Mouse (Mus musculus) hindbrain, embryonic 10.5 days (tissue): ENCODE measurements around the gene Zfp575. TPM values are rescaled to one million over a fixed set of nuclear protein-coding genes. Genes with fewer than 3 reads are reported as not detected.

Source experiments
- DNase-seq: peaks from one replicate; pipeline ENCODE4 v3.0.0-alpha.2; 2017; ENCODE audit warnings: low spot score
- H3K27ac ChIP-seq: fragments of 300-500 bp; sonication (generic); 2 replicates; pipeline ENCODE4 v1.5.1; 2016; ENCODE audit warnings: mild to moderate bottlenecking, moderate library complexity
- H3K27me3 ChIP-seq: fragments of 300-500 bp; sonication (generic); 2 replicates; pipeline ENCODE4 v1.6.1; 2016; ENCODE audit warnings: mild to moderate bottlenecking; ENCODE audit not compliant: poor library complexity, insufficient read depth, severe bottlenecking
- H3K36me3 ChIP-seq: fragments of 300-500 bp; sonication (generic); 2 replicates; pipeline ENCODE4 v1.6.1; 2016; ENCODE audit warnings: mild to moderate bottlenecking, moderate library complexity
- H3K4me1 ChIP-seq: fragments of 300-500 bp; sonication (generic); replicated peaks from 2 replicates; pipeline ENCODE4 v1.6.1; 2016; ENCODE audit warnings: mild to moderate bottlenecking
- H3K4me3 ChIP-seq: fragments of 300-500 bp; sonication (generic); 2 replicates; pipeline ENCODE4 v1.5.1; 2016; ENCODE audit warnings: mild to moderate bottlenecking, moderate library complexity
- H3K9me3 ChIP-seq: fragments of 300-500 bp; sonication (generic); 2 replicates; pipeline ENCODE4 v1.6.1; 2016; ENCODE audit warnings: mild to moderate bottlenecking, moderate library complexity
- WGBS: fragments of 180-500 bp; shearing (Covaris S2); methylation state at CpG from one replicate; pipeline ENCODE4 v1.1.7; 2016; 5-methylcytosine and 5-hydroxymethylcytosine counted together
- polyA plus RNA-seq: library from polyadenylated mRNA; unstranded; fragments of >200 nt; fragmentation: Nextera tagmentation; extraction: Ambion mirVana; gene quantifications from 2 replicates; pipeline ENCODE4 v1.2.1, GENCODE M21; 2016

The Zfp575 gene
- polyA plus RNA-seq, 1 experiment from 2014 or later = 3.2 TPM

DNA sequence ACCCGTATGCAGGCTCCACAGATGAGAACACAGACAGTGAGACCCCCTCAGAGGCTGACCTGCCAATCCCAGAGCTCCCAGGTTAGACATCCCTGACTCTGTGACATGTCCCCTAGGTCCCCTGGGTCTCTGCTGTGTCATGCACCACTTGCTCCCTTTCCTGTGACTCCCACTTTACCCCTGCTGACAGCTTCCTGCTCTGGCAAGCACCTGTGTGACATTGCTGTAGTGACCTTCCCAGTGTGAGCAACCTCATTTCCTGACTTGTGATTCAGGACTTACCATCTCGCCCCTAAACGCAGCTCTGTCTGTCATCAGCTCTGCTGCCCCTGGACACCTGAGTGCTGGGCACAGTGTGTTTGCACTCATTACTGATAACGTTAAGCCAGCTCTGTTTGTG is 16.4 kb downstream of the Zfp575 start:
- no peaks in the 10 kb centered on the region for H3K27me3 ChIP-seq
- H3K36me3 ChIP-seq = peaks cover 87% of the 10 kb centered on the region
- H3K9me3 ChIP-seq = no peaks in the 10 kb centered on the region
- no peak overlapping the region for H3K4me3 ChIP-seq
- H3K27ac ChIP-seq = no peak overlapping the region
- WGBS = 86% methylated on average over 4 of the region's 4 CpGs
- H3K4me1 ChIP-seq = peaks cover 13% of the 10 kb centered on the region; the same call in 1 of the 2 replicates
- no peak for DNase-seq

DNA sequence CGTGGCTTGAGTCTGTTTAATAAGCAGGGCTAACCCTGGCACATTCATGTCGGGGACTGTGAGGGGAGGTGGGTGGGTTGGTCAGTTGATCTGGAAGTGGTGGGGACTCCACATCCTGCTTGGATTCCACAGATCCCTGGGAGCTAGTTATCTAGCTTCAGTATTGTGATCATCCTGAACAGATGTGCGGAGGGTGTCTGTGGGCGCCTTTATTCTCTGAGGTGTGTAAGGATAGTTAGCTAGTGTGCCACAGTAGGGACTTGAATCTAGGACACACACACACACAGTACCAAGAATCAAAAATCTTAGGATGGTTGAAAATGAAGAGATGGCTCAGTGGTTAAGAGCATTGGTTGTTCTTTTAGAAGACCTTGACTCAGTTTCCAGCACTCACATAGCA is 18.9 kb downstream of the Zfp575 start:
- peaks cover 99% of the 10 kb centered on the region for H3K36me3 ChIP-seq
- H3K27me3 ChIP-seq = no peaks in the 10 kb centered on the region
- no peak for DNase-seq
- H3K4me3 ChIP-seq = no peak overlapping the region
- H3K4me1 ChIP-seq = 0 out of 2 replicates have a peak, but pooled peaks cover 4% of the 10 kb centered on the region
- no peaks in the 10 kb centered on the region for H3K9me3 ChIP-seq
- 91% methylated on average over 4 of the region's 4 CpGs for WGBS
- no peak overlapping the region for H3K27ac ChIP-seq

DNA sequence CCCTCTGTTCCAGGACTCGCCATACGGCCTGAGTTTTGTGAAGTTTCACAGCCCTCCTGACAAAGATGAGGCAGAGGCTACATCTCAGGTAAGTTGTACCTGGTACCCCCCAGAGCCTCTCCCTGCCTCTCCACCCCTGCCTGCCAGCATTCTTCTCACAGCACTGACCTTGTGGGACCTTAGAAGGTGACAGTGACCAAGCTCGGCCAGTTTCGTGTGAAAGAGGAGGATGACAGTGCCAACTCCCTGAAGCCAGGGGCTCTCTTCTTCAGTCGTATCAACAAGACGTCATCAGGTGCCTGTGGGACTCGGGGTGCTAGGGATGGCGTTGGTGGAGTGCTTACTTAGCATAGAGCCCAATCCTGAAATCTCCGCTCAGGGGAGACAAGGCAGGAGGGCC is 21.2 kb downstream of the Zfp575 start:
- no peak for DNase-seq
- no peak overlapping the region for H3K27ac ChIP-seq
- H3K4me3 ChIP-seq = no peak overlapping the region
- H3K9me3 ChIP-seq = no peaks in the 10 kb centered on the region
- WGBS = 95% methylated on average over 9 of the region's 9 CpGs
- H3K4me1 ChIP-seq = no peaks in the 10 kb centered on the region
- no peaks in the 10 kb centered on the region for H3K27me3 ChIP-seq
- H3K36me3 ChIP-seq = peaks cover 99% of the 10 kb centered on the region

DNA sequence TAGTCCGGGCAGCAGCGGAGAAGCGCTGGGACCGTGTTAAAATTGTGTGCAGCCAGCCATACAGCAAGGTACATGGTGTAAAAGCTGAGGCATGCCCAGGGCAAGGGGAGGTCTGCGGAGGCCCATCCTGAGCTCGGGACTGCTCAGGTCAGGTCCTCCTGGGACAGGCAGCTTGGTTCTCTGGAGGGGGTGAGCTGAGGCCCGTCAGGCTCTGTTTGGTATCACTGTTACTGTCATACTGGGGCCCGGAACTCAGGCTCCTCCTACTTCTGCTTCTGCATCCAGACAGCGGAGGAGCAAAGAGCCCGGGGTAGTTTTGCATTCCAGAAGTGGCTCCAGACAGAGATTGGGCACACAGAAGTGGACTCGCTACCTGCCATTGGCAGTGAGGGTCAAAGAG is 21.8 kb downstream of the Zfp575 start:
- WGBS = 94% methylated on average over 11 of the region's 11 CpGs
- DNase-seq = no peak
- H3K36me3 ChIP-seq = peaks cover 99% of the 10 kb centered on the region
- H3K27ac ChIP-seq = no peak overlapping the region
- H3K9me3 ChIP-seq = no peaks in the 10 kb centered on the region
- H3K4me1 ChIP-seq = no peaks in the 10 kb centered on the region
- H3K27me3 ChIP-seq = no peaks in the 10 kb centered on the region
- no peak overlapping the region for H3K4me3 ChIP-seq

GRCm38 (mm10) chr7:24564607-24565265 is 22.7 kb downstream of the Zfp575 start:
- 66% methylated on average over 6 of the region's 6 CpGs for WGBS
- H3K4me3 ChIP-seq = no peak overlapping the region
- no peaks in the 10 kb centered on the region for H3K27me3 ChIP-seq

DNA sequence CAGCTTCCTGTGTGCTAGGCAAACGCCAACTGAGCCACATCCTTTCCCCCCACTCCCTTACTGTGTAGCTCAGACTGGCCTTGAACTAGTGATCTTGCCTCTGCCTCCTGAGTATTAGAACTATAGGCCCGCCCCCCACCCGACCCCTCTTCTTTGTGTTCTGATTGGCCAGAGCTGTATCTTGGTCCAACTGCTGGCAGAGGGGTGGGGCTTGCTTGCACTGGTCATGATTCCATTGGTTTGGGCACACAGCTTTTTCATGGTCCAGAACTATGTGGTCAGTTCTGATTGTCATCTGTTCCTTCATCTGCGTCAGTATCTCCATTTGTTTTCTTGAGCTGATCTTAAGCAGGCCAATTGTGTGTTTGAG is 23.6 kb downstream of the Zfp575 start:
- H3K4me3 ChIP-seq = no peak overlapping the region
- DNase-seq = no peak
- no peaks in the 10 kb centered on the region for H3K4me1 ChIP-seq
- H3K27me3 ChIP-seq = no peaks in the 10 kb centered on the region
- WGBS = 85% methylated on average over 4 of the region's 4 CpGs
- no peak overlapping the region for H3K27ac ChIP-seq
- H3K36me3 ChIP-seq = peaks cover 99% of the 10 kb centered on the region
- H3K9me3 ChIP-seq = no peaks in the 10 kb centered on the region

More at GRCm38 (mm10) chr7:24564607-24565265, 22.7 kb downstream of the Zfp575 start:
- Histone ChIP-seq H3K9me3 (no peaks in the 10 kb centered on the region), H3K4me1 (no peaks in the 10 kb centered on the region), H3K36me3 (peaks cover 99% of the 10 kb centered on the region), H3K27ac (no peak overlapping the region)
- DNase-seq = peak; percentile 73

GRCm38 (mm10) chr7:24563191-24563836 is 24.1 kb downstream of the Zfp575 start:
- peaks cover 99% of the 10 kb centered on the region for H3K36me3 ChIP-seq
- no peaks in the 10 kb centered on the region for H3K9me3 ChIP-seq
- no peak for DNase-seq
- 89% methylated on average over 8 of the region's 8 CpGs for WGBS
- H3K4me3 ChIP-seq = no peak overlapping the region
- H3K4me1 ChIP-seq = no peaks in the 10 kb centered on the region
- H3K27ac ChIP-seq = no peak overlapping the region
- no peaks in the 10 kb centered on the region for H3K27me3 ChIP-seq

DNA sequence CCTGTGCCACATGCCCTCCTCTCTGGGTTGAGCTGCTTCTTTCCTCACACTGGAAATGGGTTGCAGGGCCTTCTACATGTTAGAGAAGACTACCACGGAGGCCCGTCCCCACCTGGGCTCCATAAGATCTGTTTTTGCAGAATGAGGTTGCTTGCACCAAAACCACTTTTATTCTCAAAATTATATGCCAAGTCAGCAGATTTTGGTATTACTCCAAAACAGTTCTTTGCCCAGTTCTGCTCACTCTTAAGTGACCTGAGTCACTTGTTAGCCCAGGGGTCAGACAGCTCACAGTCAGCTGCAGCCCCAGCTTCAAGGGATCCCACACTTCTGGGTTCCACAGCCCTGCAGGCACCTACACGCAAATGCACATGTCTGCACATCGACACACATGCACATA is 26.0 kb downstream of the Zfp575 start:
- H3K36me3 ChIP-seq = peaks cover 94% of the 10 kb centered on the region
- 96% methylated on average over 4 of the region's 4 CpGs for WGBS
- H3K27me3 ChIP-seq = no peaks in the 10 kb centered on the region
- H3K4me3 ChIP-seq = no peak overlapping the region
- H3K27ac ChIP-seq = no peak overlapping the region
- no peak for DNase-seq
- H3K4me1 ChIP-seq = no peaks in the 10 kb centered on the region
- H3K9me3 ChIP-seq = no peaks in the 10 kb centered on the region

DNA sequence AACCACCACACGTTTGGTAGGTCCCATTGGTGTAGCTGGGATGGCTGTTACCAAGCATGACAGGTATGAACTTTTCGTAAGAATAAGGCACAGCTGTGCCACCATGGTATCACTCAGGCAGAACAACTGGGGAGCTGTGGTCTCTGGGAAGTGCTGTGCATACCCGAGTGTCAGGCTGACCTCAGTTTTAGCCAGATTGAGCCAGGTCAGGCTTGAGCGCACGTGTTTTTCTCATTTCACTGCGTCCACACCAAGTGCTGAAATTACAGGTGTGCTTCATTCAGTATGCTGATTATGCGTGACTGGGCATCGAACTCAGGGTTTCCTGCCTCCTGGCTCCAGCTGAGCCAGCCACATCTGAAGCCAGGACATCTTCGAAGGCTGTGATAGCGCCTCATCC is 31.7 kb downstream of the Zfp575 start:
- WGBS = 91% methylated on average over 10 of the region's 10 CpGs
- Histone ChIP-seq H3K27ac (no peak overlapping the region), H3K27me3 (no peaks in the 10 kb centered on the region), H3K4me1 (no peaks in the 10 kb centered on the region), H3K4me3 (no peak overlapping the region), H3K9me3 (no peaks in the 10 kb centered on the region), H3K36me3 (peaks cover 92% of the 10 kb centered on the region)
- DNase-seq = no peak

DNA sequence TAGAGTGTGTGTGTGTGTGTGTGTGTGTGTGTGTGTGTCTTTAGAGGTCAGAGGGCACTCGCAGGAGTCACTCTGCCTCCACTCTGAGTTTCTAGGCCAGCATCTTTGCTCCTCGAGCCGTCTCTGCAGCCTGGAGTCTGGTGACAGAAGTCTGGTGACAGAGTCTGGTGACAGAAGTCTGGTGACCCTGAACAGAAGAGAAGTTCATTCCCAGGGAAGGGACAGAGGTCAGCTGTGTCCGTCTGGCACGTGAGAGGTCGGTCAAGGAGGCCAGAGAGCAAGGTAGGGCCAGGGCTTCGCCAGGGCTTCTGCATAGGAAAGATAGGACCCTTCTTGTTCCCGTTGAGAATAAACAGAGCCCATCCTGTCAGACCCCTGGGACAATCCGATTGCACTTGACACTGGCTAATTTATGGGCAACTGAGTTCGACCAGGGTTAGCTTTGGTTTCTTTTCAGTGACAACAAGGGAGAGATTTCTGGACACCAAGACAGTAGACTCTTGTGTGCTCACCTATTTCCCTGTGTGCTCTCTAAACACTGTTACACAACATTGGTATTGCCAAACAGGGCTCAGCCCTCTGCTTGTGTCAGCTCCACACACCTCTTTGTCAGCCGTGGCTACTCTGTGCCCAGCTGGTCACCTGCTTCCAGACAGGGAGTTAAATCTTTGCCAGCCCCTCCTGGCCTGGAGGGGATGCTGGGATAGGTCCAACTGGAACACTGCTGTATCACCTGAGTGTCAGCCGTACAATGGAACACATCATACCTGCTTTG is 35.3 kb downstream of the Zfp575 start:
- no peak for DNase-seq
- Histone ChIP-seq H3K36me3 (peaks cover 88% of the 10 kb centered on the region), H3K4me1 (peaks cover 11% of the 10 kb centered on the region), H3K27me3 (no peaks in the 10 kb centered on the region), H3K9me3 (no peaks in the 10 kb centered on the region), H3K27ac (no peak overlapping the region), H3K4me3 (no peak overlapping the region)
- 93% methylated on average over 12 of the region's 12 CpGs for WGBS

DNA sequence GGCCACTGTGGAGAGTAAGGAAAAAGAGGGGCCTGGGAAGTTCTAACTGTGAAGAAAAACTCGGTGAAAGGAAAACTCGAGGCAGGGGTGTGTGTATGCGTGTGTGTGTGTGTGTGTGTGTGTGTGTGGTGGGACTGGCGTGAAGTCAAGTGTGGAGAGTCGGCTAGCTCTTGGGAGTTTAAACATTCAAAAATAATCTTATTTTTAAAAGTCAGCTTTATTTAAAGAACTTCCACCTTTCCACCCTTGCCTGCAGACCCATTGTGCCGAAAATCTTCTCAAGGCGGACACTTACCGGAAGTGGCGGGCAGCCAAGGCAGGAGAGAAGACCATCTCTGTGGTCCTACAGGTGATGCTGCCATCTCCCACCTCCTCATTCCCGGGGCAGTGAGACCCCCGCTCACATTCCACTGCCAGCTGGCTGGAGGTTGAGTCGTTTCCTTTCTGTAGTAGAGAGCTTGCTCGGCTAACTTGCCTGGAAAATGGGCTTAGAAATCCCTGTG is 39.9 kb downstream of the Zfp575 start:
- no peak for DNase-seq
- peak overlapping the region; percentile 93 for H3K27ac ChIP-seq
- peaks cover 47% of the 10 kb centered on the region for H3K36me3 ChIP-seq
- H3K27me3 ChIP-seq = no peaks in the 10 kb centered on the region
- H3K4me3 ChIP-seq = peak overlapping the region; percentile 88
- peaks cover 21% of the 10 kb centered on the region for H3K4me1 ChIP-seq
- 0 out of 2 replicates have a peak, but pooled peaks cover 5% of the 10 kb centered on the region for H3K9me3 ChIP-seq
- 33% methylated on average over 13 of the region's 13 CpGs for WGBS

GRCm38 (mm10) chr7:24546634-24547389 is 40.6 kb downstream of the Zfp575 start:
- no peaks in the 10 kb centered on the region for H3K27me3 ChIP-seq
- H3K36me3 ChIP-seq = peaks cover 39% of the 10 kb centered on the region
- peaks cover 21% of the 10 kb centered on the region for H3K4me1 ChIP-seq
- DNase-seq = peak; percentile 99
- peak overlapping the region; percentile 88 for H3K4me3 ChIP-seq
- peak overlapping the region; percentile 93 for H3K27ac ChIP-seq
- WGBS = under 1% methylated on average over 57 of the region's 57 CpGs
- 0 out of 2 replicates have a peak, but pooled peaks cover 5% of the 10 kb centered on the region for H3K9me3 ChIP-seq
